Mouse (Mus musculus): Measurements from ENCODE around the gene Bloc1s3.

Bloc1s3 gene

DNA sequence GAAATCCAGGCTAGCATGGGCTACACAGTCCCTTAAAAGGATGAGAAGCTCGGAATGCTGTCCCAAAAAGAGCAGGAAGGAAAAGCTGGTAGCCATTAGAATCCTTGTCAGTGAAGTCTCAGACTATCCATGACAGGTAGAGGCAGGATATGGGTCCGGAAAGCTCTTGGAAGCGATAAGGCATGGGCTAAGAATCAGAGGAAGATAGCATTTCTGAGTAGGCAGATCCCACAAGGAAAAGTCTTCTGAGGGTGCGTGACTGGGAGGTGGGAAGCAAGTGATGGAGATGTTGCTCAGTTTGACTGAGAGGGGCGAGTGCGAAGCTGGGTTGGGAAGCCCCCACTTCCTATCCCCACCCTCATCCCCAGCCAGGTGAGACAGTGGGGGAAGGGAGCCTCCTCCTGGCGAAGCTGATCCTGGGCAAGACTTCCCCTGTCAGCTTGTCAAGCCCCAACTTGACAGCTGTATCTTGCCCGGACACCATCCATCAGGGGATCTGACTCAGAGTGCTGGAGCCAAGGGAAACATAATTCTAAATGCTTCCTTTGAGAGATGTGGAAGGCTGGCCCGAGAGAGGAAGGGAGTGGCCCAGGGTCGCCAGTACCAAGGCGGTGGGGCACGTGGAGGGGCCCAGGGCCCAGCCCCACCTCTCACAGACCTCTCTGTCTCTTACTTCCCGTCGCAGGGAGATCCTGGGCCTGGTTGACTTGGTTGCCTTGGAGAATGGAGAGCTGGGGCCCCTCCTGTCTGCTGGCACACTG lies 30.4 kb downstream of the Bloc1s3 start:
- no peak for DNase-seq (ENCODE audit: low spot score)

- DNase-seq (ENCODE audit: low spot score): no peak
These were observed 31.1 kb downstream of the Bloc1s3 start for GRCm38 (mm10) chr7:19477084-19477483.

DNA sequence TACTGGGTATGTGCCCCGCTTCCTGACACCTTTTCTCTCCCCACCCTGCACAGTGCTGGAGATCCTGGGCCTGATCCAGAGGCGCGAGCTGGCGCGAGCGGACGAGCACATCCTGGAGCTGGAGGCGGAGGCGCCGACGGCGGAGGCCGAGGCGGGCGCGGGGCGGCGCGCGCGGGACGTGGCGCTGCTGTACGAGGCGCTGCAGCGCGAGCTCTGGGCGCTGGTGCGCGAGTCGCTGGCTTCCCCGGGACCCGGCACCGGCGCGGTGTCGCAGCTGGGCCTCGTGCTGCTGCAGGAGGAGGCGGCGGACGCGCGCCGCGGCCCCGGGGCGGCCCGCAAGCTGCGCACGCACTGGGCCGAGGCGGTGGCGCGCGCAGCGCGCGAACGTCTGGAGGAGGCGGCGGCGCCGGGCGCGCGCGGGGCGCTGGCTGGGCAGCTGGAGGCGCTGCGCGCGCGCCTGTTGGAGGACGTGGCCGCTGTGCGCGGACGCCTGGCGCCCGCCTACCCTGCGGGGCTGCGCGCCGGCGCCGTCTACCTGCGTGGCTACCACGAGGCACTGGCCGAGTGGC lies 34.2 kb downstream of the Bloc1s3 start:
- DNase-seq (ENCODE audit: low spot score): peak; percentile 63

- no peak for DNase-seq (ENCODE audit: low spot score)
These were observed 35.8 kb downstream of the Bloc1s3 start for GRCm38 (mm10) chr7:19472403-19472802.

DNA sequence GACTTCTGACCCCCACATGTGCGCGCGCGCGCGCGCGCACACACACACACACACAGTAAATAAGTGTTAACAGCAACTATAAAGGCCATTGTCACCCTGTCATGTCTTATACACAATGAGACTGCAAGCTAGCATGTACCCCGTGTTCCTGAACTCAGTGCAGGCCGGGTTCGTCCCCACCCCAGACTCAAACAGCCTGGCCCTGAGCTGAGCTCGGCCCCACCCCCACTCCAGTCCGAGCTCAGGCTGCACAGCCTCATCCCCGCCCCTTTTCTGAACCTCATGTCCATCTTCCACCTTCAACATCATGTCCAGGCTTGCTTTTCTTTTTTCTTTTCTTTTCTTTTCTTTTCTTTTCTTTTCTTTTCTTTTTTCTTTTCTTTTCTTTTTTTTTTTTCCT lies 37.9 kb downstream of the Bloc1s3 start:
- no peak for DNase-seq (ENCODE audit: low spot score)

- DNase-seq (ENCODE audit: low spot score): no peak
These were observed 38.8 kb downstream of the Bloc1s3 start for GRCm38 (mm10) chr7:19469404-19469803.

GRCm38 (mm10) chr7:19468279-19468678 lies 39.9 kb downstream of the Bloc1s3 start:
- no peak for DNase-seq (ENCODE audit: low spot score)

DNA sequence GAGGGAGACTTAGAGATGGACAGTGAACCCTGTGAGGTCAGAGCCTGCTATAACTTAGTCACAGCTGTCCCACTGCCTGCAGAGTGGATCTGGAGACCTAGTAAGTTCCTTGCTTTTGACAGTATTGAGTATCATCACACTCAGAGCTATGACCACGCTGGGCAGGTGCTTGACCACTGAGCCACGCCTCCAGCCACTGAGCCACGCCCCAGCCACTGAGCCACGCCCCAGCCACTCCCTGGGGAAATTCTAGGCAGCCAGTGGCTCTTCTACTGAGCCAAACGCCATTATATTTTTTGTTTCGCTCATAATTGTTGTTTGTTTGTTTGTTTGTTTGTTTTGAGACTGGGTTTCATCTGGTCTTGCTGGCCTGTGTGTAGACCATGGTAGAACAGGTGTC lies 40.5 kb downstream of the Bloc1s3 start:
- DNase-seq (ENCODE audit: low spot score): no peak

DNA sequence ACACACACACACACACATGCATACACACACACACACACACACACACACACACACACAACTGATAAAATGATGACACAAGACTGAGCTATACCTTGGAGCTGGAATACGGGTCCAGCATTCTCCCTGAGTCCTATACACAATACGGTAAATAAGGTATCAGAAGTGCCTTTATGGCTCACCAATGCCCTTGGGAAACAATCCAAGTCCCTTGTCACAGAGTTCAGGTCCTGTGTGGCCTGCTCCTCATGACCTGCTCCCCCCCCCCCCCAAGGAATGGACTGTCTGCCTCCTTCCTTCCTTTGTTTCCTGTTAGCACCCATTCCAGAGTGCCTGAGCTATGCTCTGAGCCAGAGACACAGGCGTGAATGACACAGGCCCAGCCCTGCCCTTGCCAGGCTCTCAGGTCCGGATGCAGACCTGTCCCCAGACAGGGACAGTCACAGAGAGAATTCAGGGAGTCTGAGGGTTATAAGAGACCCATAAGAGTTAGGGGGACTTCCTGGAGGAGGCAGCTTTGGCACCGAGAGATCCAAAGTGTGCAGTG lies 41.5 kb downstream of the Bloc1s3 start:
- DNase-seq (ENCODE audit: low spot score): no peak

DNA sequence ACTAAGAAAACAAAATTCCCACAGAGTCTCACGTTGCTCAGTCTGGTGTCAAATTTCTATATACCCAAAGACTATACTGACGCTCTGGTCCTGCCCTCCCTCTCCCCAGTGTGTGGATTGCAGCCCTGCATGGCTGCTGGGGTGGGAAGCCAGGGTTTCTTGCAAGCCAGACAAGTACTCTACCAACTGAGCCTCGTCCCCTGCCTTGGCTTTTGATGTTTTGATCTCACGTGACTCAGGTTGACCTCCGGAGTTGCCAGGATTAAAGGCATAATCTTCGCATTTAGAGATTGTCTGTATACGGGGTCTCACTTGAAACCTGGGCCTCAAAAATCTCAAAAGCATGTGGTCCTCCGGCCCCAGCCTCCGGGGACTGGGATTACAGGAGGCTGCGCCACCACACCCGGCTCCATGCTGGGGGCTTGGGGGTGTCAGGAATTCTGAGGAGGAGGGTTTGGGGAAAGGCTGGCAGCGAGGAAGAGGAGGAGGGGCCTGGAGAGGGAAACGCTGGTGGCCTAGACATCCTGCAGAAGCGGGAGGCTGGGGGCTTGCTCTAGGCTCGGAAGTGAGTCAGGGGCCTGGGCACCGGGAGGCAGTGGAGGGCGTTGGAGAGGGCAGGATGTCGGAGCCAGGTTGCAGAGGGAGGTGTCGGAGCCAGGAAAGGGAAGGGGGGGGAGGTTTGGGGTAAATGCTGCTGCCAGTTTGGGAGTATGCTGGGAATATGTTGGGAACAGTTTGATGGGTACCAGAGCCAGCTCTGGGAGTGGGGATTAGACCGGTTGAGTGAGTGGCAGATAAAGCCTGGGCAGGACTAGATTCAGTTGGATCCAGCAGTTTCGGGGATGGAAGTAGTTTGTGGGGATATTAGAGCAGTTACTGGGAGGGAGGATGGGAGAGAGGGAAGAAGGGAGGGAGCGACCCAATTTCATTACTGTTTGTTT lies 43.5 kb downstream of the Bloc1s3 start:
- DNase-seq (ENCODE audit: low spot score): no peak

DNA sequence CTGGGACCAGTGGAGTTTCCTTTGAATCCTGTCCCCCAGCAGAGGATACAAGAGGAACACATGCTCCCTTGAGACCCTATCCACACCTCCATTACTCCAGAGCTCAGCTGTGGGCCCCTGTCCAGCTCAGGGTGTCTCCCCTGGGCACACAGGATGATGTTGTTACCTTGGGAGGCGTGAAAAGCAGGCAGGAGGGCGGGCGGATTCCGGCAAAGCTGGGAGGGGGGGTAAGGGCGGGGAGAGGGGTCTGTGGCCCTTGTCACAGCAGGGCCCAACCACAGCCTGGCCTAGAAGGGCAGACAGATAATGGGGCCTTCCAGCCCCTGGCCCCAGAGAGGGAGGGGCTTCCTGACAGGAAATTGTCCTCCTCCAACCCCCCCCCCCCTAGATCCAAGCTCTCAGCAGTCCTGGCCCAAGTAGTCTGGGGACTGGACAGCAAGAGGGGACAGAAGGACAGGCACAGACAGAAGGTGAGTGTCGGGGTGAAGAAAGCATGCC lies 45.2 kb downstream of the Bloc1s3 start, which contains the start of gene Exoc3l2:
Exoc3l2 (plus strand) TSS at position 448 of the 498 bp plus-strand sequence.
- no peak for DNase-seq (ENCODE audit: low spot score)

DNA sequence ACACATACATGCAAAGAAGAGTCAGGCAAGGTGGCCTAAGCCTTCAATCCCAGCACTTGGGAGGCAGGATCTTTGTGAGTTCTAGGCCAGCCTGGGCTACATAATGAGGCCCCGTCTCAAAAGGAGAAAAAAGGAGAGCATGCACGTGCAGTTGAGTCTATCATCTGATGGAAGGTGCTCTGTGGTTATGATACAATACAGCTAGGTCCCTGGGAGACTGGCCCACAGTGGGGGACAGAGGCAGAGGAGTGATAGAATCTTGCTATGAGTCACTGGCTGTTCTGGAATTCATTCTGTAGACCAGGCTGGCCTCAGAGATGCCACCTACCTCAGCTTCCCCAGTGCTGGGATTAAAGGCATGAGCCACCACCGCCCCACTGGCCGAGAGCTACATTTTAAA lies 45.7 kb downstream of the Bloc1s3 start:
- no peak for DNase-seq (ENCODE audit: low spot score)

GRCm38 (mm10) chr7:19461488-19461887 lies 46.7 kb downstream of the Bloc1s3 start:
- DNase-seq (ENCODE audit: low spot score): peak; percentile 74

DNA sequence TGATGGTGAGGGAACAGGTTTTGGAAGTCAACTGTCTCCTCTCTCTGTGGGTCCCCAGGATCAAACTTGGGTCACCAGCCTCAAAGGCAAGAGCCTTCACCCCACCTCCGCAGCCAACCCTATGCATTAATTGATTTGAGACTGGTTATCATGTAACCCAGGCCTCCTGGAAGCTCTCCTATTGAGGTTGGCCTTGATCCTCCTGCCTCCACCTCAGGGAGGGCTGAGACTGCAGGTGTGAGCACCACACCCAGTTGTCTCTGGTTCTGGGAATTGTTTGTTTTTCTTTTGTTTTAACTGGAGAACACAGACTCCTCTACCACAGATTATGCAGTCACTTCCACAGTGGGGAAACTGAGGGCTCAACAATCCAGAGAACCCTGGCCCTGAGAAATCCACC lies 47.7 kb downstream of the Bloc1s3 start:
- DNase-seq (ENCODE audit: low spot score): no peak

DNA sequence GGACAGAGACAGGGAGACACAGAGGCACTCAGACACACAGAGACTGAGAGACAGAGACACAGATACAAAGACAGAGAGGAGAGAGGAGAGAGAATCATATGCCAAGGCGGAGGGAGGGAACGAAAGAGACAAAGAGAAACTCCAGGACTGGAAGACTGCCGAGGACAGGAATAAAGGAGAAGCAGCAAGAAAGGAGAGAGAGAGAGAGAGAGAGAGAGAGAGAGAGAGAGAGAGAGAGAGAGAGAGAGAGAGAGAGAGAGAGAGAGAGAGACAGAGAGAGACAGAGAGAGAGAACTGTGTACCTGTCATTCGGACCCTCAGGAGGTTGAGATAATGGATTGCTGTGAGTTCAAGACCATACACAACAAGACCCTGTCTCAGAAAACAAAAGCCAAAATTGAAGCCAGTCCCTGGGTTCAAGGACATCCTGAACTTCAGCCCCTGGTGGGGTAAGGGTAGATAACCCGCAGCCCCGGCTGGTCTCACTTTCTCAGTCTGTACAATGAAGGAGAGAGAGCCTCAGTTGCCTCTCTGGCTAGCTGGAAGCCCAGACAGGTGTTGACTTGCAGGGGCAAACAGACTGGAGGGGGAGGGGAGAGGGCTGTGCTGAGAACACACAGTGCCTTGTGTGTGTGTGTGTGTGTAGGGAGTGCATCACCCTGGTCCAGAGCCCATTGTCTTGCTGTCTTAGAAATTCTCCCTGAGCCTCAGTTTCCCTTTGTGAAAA lies 48.9 kb downstream of the Bloc1s3 start:
- DNase-seq (ENCODE audit: low spot score): no peak

- peak; percentile 71 for DNase-seq (ENCODE audit: low spot score)
These were observed 49.5 kb downstream of the Bloc1s3 start, which contains the start of gene Mark4 for GRCm38 (mm10) chr7:19458591-19459111. Mark4 (minus strand) TSS chr7:19458821.

DNA sequence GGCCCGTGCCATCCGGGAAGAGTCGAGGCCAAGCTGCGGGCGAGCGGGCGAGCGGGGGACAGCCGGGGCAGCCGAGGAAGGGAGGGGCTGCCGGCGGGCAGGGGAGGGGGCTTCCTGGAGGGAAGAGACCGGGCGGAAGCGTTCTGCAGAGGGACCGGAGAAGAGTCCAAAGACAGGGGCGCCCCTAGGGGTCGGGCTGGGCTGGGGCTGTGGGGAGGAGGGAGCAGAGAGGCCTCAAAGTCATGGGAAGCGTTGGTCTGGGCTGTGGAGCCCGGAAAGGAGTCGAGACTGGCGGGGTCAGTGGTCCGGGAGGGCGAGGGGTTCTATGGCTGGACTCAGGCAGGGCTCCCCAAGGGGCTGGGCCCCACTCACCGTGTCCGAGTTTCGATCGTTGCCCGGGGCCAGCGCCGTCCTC lies 50.1 kb downstream of the Bloc1s3 start:
- DNase-seq (ENCODE audit: low spot score): peak; percentile 50

GRCm38 (mm10) chr7:19457414-19458071 lies 50.6 kb downstream of the Bloc1s3 start:
- DNase-seq (ENCODE audit: low spot score): no peak

- no peak for DNase-seq (ENCODE audit: low spot score)
These were observed 51.5 kb downstream of the Bloc1s3 start for GRCm38 (mm10) chr7:19456628-19457027.

GRCm38 (mm10) chr7:19455819-19456495 lies 52.2 kb downstream of the Bloc1s3 start:
- no peak for DNase-seq (ENCODE audit: low spot score)
